Mouse (Mus musculus) frontal cortex, postnatal 36 days (tissue): ENCODE data around the gene Eif4g1.

Experiments used
- DNase-seq, 2 experiments: peaks; one replicate each; pipeline ENCODE4 v3.0.0; 2022; ENCODE audit warnings: low spot score in 2 of 2

Gene Eif4g1

DNA sequence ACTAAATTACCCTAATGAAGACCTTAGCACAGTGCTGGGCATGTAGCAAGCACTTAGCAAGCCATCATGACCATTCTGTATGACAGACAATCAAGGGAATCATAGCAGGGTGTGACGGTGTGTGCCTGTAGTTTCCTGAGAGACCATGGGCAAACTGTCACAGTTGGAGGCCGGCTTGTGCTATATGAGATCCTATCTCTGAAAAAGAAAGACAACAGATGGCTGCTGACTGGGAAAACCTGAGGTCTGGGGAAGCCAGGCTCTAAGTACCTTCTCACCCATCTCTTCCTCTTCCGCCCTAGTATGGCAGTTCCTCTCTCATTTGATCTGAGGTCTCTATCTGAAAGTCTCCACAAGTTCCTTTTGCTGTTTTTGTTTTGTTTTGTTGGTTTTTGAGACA lies 37.7 kb downstream of the Eif4g1 start:
- no peak for DNase-seq

DNA sequence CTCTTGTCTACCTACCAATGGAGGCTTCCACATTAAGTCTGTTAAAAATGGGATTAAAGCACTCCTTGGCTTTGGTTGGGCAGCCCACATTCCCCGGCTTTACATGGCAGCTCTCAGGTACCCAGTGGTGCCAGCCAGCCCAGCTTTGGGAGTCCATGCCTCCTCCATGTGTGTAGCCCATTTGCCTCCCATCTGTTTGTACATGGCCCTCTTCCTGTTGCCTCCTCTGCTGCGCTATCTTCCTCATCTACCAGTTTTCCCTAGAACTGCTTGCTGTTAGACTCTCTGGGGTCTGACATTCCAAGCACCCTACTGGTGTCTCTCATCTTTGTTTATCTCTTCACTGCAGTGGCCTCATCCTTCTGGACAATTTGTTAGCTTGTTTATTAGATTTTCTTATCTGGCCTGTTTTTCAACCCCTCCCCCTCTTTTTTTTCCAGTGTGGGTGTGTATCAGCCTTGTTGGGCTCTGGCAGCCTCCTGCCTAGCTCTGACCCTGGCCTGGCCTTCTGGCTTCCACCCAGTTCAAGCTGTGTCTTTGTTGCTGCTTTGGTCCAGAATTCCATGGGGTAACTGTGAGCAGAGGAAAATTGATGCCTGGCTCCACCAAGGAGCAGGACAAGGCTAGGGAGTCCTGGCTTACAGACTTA lies 38.4 kb downstream of the Eif4g1 start:
- no peak for DNase-seq

GRCm38 (mm10) chr16:20708220-20708938 lies 40.3 kb downstream of the Eif4g1 start:
- no peak for DNase-seq

DNA sequence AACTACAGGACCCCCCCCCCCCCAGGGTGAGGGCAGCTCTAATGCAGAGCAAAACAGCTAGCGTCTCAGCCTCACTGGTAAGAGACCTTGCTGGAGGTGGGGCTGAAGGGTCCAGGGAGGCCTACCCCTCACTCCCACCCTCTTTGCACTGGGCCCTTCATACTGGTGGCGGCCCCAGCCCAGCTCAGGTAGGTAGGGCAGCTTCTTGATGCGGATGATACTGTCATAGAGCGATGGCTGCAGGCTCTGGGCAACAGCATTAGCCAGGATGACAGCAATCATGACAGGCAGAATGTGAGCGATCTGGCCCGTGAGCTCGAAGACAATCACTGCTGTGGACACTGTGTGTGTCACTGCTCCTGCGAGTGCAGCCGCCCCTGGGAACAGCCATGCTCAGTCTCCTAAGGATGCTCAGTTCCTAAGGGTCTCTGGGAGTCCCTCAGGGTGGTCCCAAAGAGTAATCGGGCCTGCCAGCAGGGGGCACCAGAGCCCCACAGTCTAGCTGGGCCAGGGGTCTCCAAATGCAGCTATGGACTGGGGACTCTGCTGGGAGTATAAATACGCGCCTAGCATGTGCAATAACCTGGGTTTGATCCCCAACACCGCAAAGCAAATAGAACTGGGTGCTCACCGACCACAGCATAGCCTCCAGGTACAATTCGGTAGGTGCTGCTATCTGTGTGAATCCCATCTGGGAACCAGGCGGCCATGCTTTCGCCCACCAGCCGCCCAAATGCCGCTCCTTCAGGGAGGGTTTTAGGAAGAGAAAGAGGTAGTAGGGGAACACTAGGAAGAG lies 41.0 kb downstream of the Eif4g1 start:
- DNase-seq, result peak in 1 of 2 experiments; percentile 42

DNA sequence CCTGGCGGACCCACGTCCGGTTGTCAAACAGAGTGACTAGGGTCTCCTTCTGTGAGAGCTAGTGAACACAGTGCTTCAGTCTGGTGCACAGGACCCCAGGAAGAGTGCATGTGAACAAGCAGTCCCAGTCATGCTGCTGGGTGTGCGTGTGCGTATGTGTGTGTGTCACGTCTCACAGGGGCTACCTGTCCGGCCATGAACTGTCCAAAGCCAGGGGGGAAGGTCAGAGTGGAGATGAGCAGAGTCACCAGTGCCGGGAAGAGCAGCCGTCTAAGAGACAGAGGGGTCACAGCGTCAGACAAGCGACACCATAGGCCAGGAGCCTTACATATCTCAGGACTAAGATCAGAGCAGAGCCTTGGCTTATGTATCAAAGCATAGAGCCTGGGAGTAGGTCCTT lies 42.3 kb downstream of the Eif4g1 start:
- DNase-seq, result no peak

DNA sequence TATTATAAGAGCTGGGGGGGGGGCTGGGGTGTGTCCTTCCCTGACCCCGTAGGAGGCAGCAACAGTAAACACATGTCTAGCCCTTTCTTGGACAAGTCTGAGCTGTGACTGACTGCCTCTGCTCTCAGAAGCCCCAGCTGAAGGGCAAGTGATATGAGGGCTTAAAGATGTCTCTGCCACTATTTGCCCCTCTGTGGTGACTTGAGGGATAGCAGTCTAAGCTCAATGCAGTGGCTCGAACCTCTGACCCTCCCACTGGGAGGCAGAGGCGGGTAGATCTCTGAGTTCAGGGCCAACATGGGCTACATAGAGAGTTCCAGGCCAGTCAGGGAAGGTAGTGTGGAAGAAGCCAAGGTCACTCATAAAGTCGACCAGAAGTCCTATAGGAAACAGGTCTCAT lies 42.7 kb downstream of the Eif4g1 start:
- no peak for DNase-seq

DNA sequence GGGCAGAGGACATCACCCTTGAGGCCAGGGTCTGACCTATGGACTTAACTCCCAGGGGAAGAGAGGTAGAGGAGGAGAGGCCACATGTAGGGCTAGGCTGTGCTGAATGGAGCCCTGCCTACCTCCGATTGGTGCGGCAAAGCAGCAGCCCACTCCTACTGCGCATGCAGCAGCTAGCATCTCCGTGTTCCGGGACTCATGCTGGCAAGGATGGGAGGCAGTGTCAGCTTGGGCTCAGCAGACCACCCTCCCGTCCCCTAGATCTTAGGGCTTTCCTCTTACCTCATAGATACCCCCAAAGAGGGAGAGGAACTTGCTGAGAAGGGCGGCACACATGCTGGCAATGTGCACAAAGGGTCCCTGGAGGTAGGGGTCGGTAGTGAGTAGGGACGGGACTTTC lies 44.1 kb downstream of the Eif4g1 start:
- no peak for DNase-seq

- no peak for DNase-seq
Observed at GRCm38 (mm10) chr16:20712889-20713288, 44.8 kb downstream of the Eif4g1 start.

DNA sequence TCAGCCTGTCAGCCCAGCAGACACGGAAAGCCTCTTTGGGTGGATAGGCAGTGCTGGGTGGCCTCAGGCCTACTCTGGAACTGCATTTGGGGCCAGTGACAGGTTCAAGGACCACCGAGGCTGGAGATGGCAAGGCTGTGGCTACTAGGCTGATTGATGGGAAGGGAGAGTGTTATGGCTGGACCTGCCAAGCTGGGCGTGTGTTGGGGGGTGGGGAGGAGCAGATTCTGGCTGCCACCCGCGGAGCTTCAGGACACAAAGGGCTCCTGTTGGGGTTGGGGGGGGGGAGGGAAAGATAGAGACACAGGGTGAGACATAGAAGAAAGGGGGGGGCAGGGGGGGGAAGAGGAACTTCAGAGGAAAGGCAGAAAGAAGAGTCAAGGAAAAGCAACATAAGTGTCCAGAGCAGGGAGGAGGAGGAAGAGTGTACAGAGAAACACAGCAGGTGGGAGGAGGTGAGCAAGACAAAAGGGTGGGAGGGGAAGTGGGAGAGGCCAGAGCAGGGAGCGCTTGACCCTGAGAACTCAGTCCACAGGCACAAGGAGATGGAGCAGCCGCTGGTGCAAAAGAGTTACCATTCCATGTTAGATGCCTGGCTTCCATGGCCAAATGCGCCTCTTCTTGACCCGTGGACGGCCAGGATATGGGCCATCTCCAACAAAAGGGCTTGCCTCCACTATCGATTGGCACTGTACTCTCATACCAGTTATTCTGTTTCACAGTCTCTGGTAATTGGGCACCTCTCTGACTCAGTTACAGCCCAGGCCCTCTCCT lies 46.4 kb downstream of the Eif4g1 start:
- no peak for DNase-seq

DNA sequence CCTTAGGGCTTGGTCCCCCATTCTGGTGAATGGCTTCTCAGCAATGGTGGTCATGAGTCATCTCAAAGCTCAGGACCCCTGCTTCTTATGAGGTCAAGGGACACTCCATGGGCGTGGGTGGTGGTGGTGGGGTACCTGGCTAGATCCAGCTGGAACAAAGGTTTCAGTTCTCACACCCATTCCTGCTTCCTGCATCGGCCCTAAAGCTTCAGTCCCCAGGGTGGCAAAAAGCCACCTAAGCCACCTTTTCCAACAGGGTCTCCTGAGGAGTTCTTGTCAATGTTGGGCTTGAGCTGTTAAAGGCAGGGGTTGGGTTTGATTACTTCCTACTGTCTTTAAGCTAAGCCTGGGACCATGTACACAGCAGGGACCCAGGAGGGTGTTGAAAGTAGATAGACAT lies 47.0 kb downstream of the Eif4g1 start:
- no peak for DNase-seq

DNA sequence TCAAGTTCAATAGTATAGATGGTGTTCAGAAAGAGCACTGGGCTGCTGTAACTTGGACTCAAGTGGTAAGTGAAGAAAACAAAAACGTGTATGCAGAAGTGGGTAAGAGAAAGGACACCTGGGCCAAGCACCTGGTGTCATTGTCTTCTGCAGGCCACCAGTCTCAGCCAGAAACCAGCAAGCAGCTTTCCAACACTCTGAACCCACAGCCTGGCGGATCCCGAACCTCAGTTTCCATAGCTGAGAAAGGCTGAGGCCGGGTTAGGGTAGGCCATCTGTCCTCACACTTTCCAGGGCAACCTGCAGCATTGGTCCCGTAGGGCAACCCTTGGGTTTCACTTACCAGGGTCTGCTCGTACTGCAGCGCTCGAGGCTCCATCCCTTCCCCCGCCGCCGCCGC lies 47.5 kb downstream of the Eif4g1 start:
- no peak for DNase-seq

DNA sequence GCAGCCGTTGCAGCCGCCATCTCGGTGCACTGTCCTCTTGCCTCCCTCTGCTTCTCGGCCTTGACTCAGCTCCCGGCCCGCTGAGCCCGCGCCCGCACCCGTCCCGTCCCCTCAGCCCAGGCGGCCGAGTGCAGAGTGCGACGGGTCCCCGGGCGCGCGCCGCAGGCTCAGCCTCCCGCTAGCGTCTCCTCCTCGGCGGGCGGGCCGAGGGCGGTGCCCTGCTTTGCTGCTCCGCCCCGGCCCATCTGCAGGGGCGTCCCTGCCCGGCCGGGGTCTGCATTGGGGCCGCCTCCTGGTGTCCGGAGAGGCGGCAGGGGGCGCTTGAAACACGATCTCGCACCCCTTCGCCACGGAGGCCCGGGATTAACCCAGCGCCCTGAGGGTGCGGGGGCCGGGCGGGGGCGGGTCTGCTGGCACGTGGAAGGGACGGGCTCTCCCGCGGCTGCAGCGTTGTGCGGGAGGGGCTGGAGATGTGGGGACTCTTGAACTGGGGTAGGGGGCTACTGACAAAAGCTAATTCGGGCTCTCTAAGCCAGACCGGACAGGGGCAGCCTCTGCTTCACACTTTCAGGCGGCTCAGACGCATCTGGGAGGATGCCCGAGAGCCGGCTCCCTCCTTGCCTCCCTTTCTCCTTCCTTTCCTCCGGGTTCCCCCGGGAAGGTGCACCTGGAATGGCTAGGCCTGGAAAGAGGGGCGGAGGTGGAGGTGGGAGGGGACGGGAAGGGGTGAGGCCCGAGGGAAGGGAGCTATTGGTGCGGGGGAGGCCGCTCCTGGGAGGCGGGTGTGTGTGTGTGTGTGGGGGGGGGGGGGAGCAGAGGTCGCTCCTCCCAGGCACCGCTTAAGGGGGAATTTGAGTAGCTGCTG lies 48.1 kb downstream of the Eif4g1 start:
- peak; percentile 79 to 83 for DNase-seq

DNA sequence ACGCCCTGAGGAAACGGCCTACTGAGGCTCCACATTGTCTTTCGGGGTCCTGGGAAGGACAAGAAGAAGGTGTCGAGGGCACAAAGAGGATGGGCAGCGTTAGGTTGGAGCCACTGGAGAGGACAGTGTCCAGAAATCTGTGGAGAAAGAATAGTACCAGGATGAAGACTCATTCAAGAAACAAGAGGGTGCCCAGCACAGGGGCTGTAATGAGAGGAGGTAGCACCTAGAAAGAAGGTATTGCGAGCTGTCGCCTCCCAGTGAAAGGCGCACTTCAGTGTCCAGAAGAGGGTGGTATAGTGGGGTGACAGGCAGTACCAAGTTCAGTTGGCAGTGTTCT lies 48.7 kb downstream of the Eif4g1 start:
- no peak for DNase-seq

DNA sequence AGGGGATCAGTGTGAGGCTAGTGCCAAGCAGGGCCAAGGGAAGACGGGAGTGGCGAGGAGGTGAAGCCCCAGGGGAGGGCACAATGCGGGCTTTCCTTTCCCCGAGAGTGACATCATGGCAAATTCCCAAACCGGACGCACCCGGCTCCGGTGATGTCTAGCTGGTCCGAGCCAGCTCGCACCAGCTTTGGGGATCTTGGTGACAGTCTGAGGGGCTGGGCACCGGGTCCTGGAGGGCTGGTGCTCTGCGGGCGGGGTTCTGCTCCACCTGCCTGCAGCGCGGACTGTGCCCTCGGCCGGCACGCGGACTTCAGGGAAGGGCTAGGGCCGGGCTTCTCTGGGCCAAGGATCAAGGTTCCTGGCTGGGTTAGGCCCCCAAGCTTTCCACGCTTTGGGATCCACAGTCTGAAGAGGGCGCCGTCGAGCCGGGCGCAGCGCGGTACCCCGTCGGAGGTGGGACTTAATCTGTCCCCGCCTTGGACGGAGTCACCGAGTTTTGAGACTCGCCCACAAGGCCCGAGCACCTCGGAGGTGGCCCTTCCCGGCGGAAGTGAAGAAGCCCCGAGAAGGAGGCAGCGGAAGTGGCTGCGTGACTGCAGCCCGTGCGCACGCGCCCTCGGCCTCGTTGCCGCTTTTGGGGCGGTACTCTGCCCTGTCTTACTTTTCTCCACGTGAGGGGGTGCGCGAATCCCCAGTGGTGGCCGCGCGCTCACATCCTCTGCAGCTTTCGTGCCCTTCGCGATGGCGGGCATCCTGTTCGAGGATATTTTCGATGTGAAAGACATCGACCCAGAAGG lies 49.3 kb downstream of the Eif4g1 start, which contains the start of the genes Polr2h and Clcn2:
Gene Polr2h, plus strand, starts transcription at position 485 of the 797 bp plus-strand sequence.
Gene Clcn2, minus strand, starts transcription at position 566 of the 797 bp plus-strand sequence.
- peak; percentile 97 to 98 for DNase-seq

DNA sequence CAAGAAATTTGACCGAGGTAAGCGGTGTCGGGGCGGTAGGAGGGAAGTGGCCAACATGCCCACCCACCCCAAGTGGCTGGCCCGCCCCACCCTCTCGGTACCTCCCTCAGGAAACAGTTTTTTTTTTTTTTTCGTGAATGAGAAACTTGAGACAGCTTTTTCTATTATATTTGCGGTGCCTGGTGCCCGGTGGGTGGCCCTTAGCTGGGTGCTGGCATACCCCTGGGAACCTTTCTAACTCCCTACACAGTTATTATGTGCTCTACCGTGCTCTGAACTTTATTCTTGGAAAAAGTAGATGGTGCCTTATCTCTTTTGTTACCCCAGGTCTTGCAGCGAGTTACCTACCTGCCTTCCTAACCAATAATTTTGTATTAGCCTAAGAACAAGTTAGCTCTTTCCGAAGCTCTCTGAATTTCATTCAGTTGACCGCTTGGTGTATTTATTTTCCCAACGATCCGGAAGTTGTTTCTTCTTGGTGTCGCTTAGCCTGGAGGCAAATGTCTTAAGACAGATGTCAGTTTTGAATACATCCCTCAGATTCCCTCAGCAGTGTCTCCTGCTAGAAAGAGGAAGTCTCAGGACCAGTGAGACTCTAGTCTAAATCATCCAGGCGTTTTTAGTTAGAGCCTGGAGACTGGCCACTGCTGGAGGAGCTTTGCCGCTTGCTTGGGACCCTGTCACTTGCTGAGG lies 50.0 kb downstream of the Eif4g1 start:
- DNase-seq, result no peak

DNA sequence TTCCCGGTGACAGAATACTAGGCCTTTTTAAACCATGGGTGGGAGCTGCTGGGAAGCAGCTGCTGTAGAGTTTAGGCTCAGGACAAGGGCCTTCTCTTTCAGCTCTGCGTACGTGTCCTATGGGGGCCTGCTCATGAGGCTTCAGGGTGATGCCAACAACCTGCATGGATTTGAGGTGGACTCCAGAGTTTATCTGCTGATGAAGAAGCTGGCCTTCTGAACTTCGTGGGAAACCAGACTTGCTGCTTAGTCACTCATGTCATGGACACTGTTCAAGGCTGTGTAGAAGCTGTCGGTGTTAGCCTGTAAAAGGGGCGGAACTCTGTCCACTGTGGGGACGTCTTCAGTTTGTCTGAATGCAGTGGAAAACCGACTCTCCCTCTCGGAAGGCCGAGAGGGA lies 53.7 kb downstream of the Eif4g1 start:
- no peak for DNase-seq

DNA sequence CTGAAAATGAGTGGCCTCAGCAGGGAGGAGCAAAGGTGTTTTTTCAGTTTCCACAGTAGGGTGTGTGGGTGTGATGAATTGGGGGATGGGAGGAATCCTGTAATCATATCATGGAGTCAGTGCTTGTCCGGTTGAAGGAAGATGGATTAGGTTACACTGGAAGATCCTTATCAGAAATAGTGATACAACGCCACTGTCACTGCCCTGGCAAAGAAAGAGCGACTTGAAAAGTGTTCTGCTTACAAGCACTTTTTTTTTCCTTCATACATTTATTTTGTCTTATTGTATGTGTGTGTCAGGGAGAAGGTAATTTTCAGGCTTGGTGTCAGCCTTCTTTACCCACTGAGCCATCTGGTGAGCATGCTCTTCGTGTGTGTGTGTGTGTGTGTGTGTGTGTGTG lies 54.6 kb downstream of the Eif4g1 start:
- DNase-seq, result no peak

- no peak for DNase-seq
Observed at GRCm38 (mm10) chr16:20723247-20723646, 55.1 kb downstream of the Eif4g1 start.

DNA sequence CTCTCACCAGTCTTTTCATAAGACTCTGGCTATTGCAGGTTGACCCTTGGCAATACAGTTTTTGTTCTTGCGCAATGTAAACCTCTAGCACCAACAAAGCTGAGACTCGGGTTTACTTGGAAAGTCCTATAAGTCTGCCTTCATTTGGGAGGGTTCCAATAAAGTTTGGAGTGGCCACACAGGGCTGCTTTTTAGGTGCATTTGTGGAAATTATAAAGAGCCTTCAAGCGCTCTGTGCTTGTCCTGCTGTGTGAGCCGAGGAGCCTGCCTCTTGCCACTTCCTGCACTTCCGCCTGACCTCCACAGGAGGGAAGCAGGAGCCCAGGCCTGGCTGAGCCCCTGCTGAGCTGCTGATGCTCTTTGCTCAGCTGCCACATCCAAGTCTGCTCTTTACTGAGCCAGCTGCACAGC lies 56.2 kb downstream of the Eif4g1 start:
- no peak for DNase-seq

DNA sequence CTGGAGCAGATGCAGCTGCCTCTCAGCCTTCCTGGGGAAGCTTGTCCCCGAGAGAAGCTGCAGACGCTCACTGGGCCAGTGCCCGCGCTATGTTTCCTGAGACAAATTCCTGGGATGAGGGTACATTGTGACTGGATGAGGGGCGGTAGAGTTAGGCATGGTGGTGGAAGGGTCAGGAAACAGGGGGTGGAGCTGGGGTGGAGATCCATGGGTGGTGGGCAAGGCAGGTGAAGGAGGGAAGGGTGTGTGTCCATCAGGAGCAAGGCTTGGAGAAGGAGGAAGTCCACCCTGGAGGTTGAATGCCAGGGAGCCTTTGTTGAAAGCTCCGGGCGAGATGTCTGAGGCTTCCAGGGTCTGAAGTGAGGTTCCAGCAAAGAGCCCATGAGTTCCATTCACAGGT lies 57.2 kb downstream of the Eif4g1 start:
- no peak for DNase-seq
